In the genomic region with DNA sequence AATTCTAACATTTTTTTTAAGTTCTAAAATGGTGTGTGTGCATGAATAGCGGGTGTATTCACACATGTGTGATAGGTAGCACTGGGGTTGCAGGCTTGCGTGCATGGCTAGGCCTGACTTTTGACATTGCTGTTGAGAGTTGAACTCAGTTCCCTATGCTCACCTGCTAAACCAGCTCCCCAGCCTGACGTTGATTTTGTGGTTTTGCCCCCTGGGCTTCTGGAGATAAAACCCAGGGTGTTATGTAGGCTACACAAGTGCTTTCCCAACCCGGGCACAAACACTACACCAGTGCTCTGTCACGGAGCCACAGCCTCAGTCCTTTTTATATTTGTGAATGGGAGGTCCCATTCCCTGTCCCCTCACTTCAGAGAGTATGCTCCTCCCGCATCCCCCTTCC, we compare ENCODE assay signal across 25 mouse cellular contexts.
"Had no signal": no experiment of that assay in that cellular context is flagged by ENCODE, and none has a peak within 500 bp of the region (broad histone marks: within the 10 kb centered on the region; RNA-seq: fewer than 3 reads in every experiment).

No protein-coding gene starts in this region.

- H3K27me3 ChIP-seq: embryonic facial prominence, embryonic 12.5 days; embryonic facial prominence, embryonic 13.5 days; embryonic facial prominence, embryonic 15.5 days; forebrain, embryonic 12.5 days; forebrain, embryonic 13.5 days; forebrain, embryonic 15.5 days had no signal

- H3K36me3 ChIP-seq: embryonic facial prominence, embryonic 10.5 days; embryonic facial prominence, embryonic 12.5 days; embryonic facial prominence, embryonic 13.5 days; embryonic facial prominence, embryonic 15.5 days; forebrain, embryonic 10.5 days; forebrain, embryonic 12.5 days; forebrain, embryonic 15.5 days; heart, embryonic 10.5 days had no signal

- H3K4me1 ChIP-seq: embryonic facial prominence, embryonic 10.5 days; embryonic facial prominence, embryonic 12.5 days; forebrain, embryonic 10.5 days had no signal

- H3K9ac ChIP-seq: embryonic facial prominence, embryonic 12.5 days; embryonic facial prominence, embryonic 13.5 days; embryonic facial prominence, embryonic 15.5 days; forebrain, embryonic 12.5 days; forebrain, embryonic 13.5 days; forebrain, embryonic 15.5 days; forebrain, postnatal 0 days had no signal

- H3K4me3 ChIP-seq: embryonic facial prominence, embryonic 10.5 days; embryonic facial prominence, embryonic 12.5 days; embryonic facial prominence, embryonic 13.5 days; embryonic facial prominence, embryonic 15.5 days; erythroblast, embryonic 14.5 days; forebrain, embryonic 10.5 days; forebrain, embryonic 12.5 days; forebrain, embryonic 13.5 days; forebrain, embryonic 15.5 days; gastrocnemius, adult 2 months; heart, adult 2 months; heart, embryonic 10.5 days had no signal

- H3K9me3 ChIP-seq: embryonic facial prominence, embryonic 10.5 days; embryonic facial prominence, embryonic 12.5 days; embryonic facial prominence, embryonic 13.5 days; embryonic facial prominence, embryonic 15.5 days; forebrain, embryonic 10.5 days; forebrain, embryonic 12.5 days; forebrain, embryonic 13.5 days; forebrain, embryonic 15.5 days; heart, embryonic 10.5 days had no signal

- DNase-seq: cerebellum, adult 8-10 months; cerebellum, adult 9-10 months; cerebellum, adult 9-11 months; cerebellum, postnatal 10 days; cerebellum, postnatal 14 days; cerebellum, postnatal 25 days; cerebellum, postnatal 36 days; embryo, embryonic 11 days; forebrain, postnatal 0 days; gastrocnemius, adult 2 months; gastrocnemius, postnatal 10 days; gastrocnemius, postnatal 14 days; gastrocnemius, postnatal 25 days; gastrocnemius, postnatal 36 days; heart, adult 2 months had no signal

- H3K27ac ChIP-seq: embryonic facial prominence, embryonic 10.5 days; embryonic facial prominence, embryonic 12.5 days; embryonic facial prominence, embryonic 13.5 days; embryonic facial prominence, embryonic 15.5 days; forebrain, embryonic 10.5 days; forebrain, embryonic 12.5 days; forebrain, embryonic 13.5 days; forebrain, embryonic 15.5 days; gastrocnemius, adult 2 months; heart, adult 2 months; heart, embryonic 10.5 days had no signal
